Comparison of ENCODE assay signal across 26 mouse cellular contexts in genomic region chr5:36779512-36779911, GRCm38 (mm10). TPM values are rescaled to one million over a fixed set of nuclear protein-coding genes. Genes with fewer than 3 reads are reported as not detected.
DNase-seq lines count a peak whose midpoint lies in the region; ATAC-seq and TF ChIP-seq lines count a peak whose summit lies in the region.
"Had no signal": no experiment of that assay in that cellular context is flagged by ENCODE, and none has a peak within 500 bp of the region (broad histone marks: within the 10 kb centered on the region; RNA-seq: fewer than 3 reads in every experiment).

No protein-coding gene starts in this region.

- no peak for TF ChIP-seq RAD21 in MEL (IDR thresholded peaks at IDR 0.05; ENCODE audit: low read depth, low read length)

- H3K4me3 ChIP-seq in MEL (ENCODE audit: control insufficient read depth in 1 of 2, insufficient read depth in 1 of 2, low read depth in 2 of 2, low read length in 2 of 2), result no peak overlapping the region
- H3K4me3 ChIP-seq: embryonic facial prominence, embryonic 13.5 days; embryonic facial prominence, embryonic 15.5 days; erythroblast, embryonic 14.5 days; forebrain, embryonic 10.5 days; forebrain, embryonic 12.5 days had no signal

- no peaks in the 10 kb centered on the region for H3K4me1 ChIP-seq in MEL (ENCODE audit: control insufficient read depth in 1 of 2, insufficient read depth in 2 of 2, low read length in 2 of 2)

- TF ChIP-seq CTCF in MEL (IDR thresholded peaks at IDR 0.05 in 2 of 3, conservative IDR thresholded peaks at IDR 0.05 in 1 of 3; ENCODE audit: control insufficient read depth in 1 of 3, insufficient read depth in 1 of 3, low read depth in 2 of 3, low read length in 3 of 3, poor library complexity in 1 of 3, severe bottlenecking in 1 of 3), result no peak

- H3K27ac ChIP-seq in MEL (ENCODE audit: control insufficient read depth, low read depth, low read length), result no peak overlapping the region
- H3K27ac ChIP-seq: embryonic facial prominence, embryonic 13.5 days; embryonic facial prominence, embryonic 15.5 days; forebrain, embryonic 10.5 days; forebrain, embryonic 12.5 days had no signal

- 0 out of 2 replicates have a peak, but pooled peaks have one; percentile 35 for ATAC-seq in erythroblast, adult 5-6 weeks (replicated peaks; ENCODE audit: low FRiP score, poor library complexity, severe bottlenecking)
- ATAC-seq in inflammation-experienced regulatory T-cells, adult 6 months, result no peak
- ATAC-seq in monocyte, adult 5-6 weeks (replicated peaks; ENCODE audit: insufficient number of reproducible peaks, low FRiP score, low TSS enrichment, poor library complexity, severe bottlenecking), result no peak
- ATAC-seq: CD4-positive, CD25-positive, alpha-beta regulatory T cell, adult 4 months; forebrain, embryonic 14.5 days; forebrain, embryonic 16.5 days had no signal

- peak; percentile 53 for DNase-seq in heart, adult 11 months
- no peak for DNase-seq in heart, postnatal 4 days
- no peak for DNase-seq in MEL (ENCODE audit: low read depth, low spot score)
- DNase-seq: adrenal gland, adult 2 months; adrenal gland, postnatal 10 days; adrenal gland, postnatal 25 days; B cell, adult 2 months; cerebellum, adult 11 months; cerebellum, adult 18-20 months; cerebellum, adult 8-10 months; cerebellum, adult 9-11 months; cerebellum, postnatal 14 days; cerebellum, postnatal 36 days; embryo, embryonic 11 days had no signal

- no peaks in the 10 kb centered on the region for H3K27me3 ChIP-seq in MEL (ENCODE audit: control insufficient read depth in 1 of 2, insufficient read depth in 2 of 2, low read length in 2 of 2)
- H3K27me3 ChIP-seq: embryonic facial prominence, embryonic 13.5 days; embryonic facial prominence, embryonic 15.5 days; forebrain, embryonic 12.5 days had no signal

- no peak overlapping the region for H3K9ac ChIP-seq in MEL (ENCODE audit: control insufficient read depth, low read depth, low read length, poor library complexity, severe bottlenecking)
- H3K9ac ChIP-seq: embryonic facial prominence, embryonic 13.5 days; embryonic facial prominence, embryonic 15.5 days; forebrain, embryonic 12.5 days had no signal

- no peaks in the 10 kb centered on the region for H3K79me2 ChIP-seq in MEL (ENCODE audit: control insufficient read depth, insufficient read depth, low read length, poor library complexity)

- TF ChIP-seq EP300 in MEL (IDR thresholded peaks at IDR 0.05; ENCODE audit: low read depth in 1 of 2, low read length in 2 of 2), result no peak

- no peak for TF ChIP-seq POLR2A in MEL (IDR thresholded peaks at IDR 0.05; ENCODE audit: control insufficient read depth in 1 of 2, insufficient read depth in 1 of 2, low read depth in 1 of 2, low read length in 2 of 2, poor library complexity in 1 of 2)

- no peaks in the 10 kb centered on the region for H3K36me3 ChIP-seq in MEL (ENCODE audit: control insufficient read depth in 1 of 2, insufficient read depth in 2 of 2, low read length in 2 of 2)
- H3K36me3 ChIP-seq: embryonic facial prominence, embryonic 13.5 days; embryonic facial prominence, embryonic 15.5 days; forebrain, embryonic 10.5 days; forebrain, embryonic 12.5 days; G1E had no signal

- no peaks in the 10 kb centered on the region for H3K9me3 ChIP-seq in MEL (replicated peaks; ENCODE audit: insufficient read depth, low read length)
- H3K9me3 ChIP-seq: embryonic facial prominence, embryonic 15.5 days had no signal

TF ChIP-seq in MEL, 35 proteins besides CTCF, POLR2A, EP300 and RAD21:
- TF ChIP-seq RCOR1 (IDR thresholded peaks at IDR 0.05; ENCODE audit: low read depth, low read length) (no peak), POLR2AphosphoS5 (IDR thresholded peaks at IDR 0.05; ENCODE audit: borderline replicate concordance, low read depth, low read length) (peak; percentile 84; the same call in 1 of the 2 replicates)

RNA-seq across cellular contexts. Expression of gene Mrfap1, which starts 17.1 kb away (rescaled TPM):
- 100 to 1,000 TPM; 306 to 323 TPM for total RNA-seq in heart, postnatal 4 days (2021)
- 206 and 211 TPM in 2 replicates for total RNA-seq in MEL (2012; rRNA removed)
- 100 to 1,000 TPM in 1 of 2 experiments, not detected in 1; 267 TPM for polyA plus RNA-seq in MEL (2012; ENCODE audit: insufficient read depth in 1 of 2, insufficient read length in 2 of 2, low read depth in 1 of 2, low replicate concordance in 2 of 2, missing spikeins in 1 of 2)
- total RNA-seq in erythroblast, adult 5-6 weeks (2015; ENCODE audit: low replicate concordance), result 59.8 and 66.9 TPM in 2 replicates
- 68.3 and 88.4 TPM in 2 replicates for total RNA-seq in erythroblast, adult 5-6 weeks (2017; ENCODE audit: low replicate concordance)
- polyA plus RNA-seq in inflammation-experienced regulatory T-cells, adult 6 months (2017; shearing (Covaris generic)), result 10 to 100 TPM; 78.5 to 96.4 (median 94.8) TPM
- total RNA-seq in monocyte, adult 5-6 weeks (2017), result 214 to 260 TPM (median 240 TPM) in 3 replicates

RNA-seq across cellular contexts. Expression of gene Bloc1s4, which starts 31.1 kb away (rescaled TPM):
- 10 to 100 TPM; 11.6 to 13.7 TPM for total RNA-seq in heart, postnatal 4 days (2021)
- 27.9 and 32.9 TPM in 2 replicates for total RNA-seq in MEL (2012; rRNA removed)
- polyA plus RNA-seq in MEL (2012; ENCODE audit: insufficient read depth in 1 of 2, insufficient read length in 2 of 2, low read depth in 1 of 2, low replicate concordance in 2 of 2, missing spikeins in 1 of 2), result 10 to 100 TPM in 1 of 2 experiments, not detected in 1; 29.8 TPM
- 2.3 TPM in 2 replicates for total RNA-seq in erythroblast, adult 5-6 weeks (2015; ENCODE audit: low replicate concordance)
- 8.3 and 10.0 TPM in 2 replicates for total RNA-seq in erythroblast, adult 5-6 weeks (2017; ENCODE audit: low replicate concordance)
- polyA plus RNA-seq in inflammation-experienced regulatory T-cells, adult 6 months (2017; shearing (Covaris generic)), result 1 to 10 TPM; 1.0 to 1.9 (median 1.1) TPM
- 17.5 to 38.1 TPM (median 29.6 TPM) in 3 replicates for total RNA-seq in monocyte, adult 5-6 weeks (2017)

RNA-seq across cellular contexts. Expression of gene Man2b2, which starts 50.9 kb away (rescaled TPM):
- total RNA-seq in heart, postnatal 4 days (2021), result 10 to 100 TPM; 19.2 to 19.7 TPM
- 9.3 and 11.4 TPM in 2 replicates for total RNA-seq in MEL (2012; rRNA removed)
- polyA plus RNA-seq in MEL (2012; ENCODE audit: insufficient read depth in 1 of 2, insufficient read length in 2 of 2, low read depth in 1 of 2, low replicate concordance in 2 of 2, missing spikeins in 1 of 2), result 10 to 100 TPM in 1 of 2 experiments, not detected in 1; 37.1 TPM
- 5.2 and 12.3 TPM in 2 replicates for total RNA-seq in erythroblast, adult 5-6 weeks (2015; ENCODE audit: low replicate concordance)
- 3.1 and 3.7 TPM in 2 replicates for total RNA-seq in erythroblast, adult 5-6 weeks (2017; ENCODE audit: low replicate concordance)
- polyA plus RNA-seq in inflammation-experienced regulatory T-cells, adult 6 months (2017; shearing (Covaris generic)), result 10 to 100 TPM; 20.7 to 27.4 (median 23.2) TPM
- total RNA-seq in monocyte, adult 5-6 weeks (2017), result 13.3 to 21.5 TPM (median 20.8 TPM) in 3 replicates
